Mouse (Mus musculus) heart, postnatal 0 days (tissue): ENCODE results near the gene Ankrd65.

Experiments used
- CTCF ChIP-seq: IDR thresholded peaks from 2 replicates; pipeline ENCODE4 v1.5.1; 2016; ENCODE audit warnings: antibody characterized with exemption, control low read depth, low read depth
- EP300 ChIP-seq: IDR thresholded peaks from 2 replicates; pipeline ENCODE4 v1.6.1; 2016; ENCODE audit warnings: antibody characterized with exemption, low read depth

GRCm38 (mm10) chr4:155776704-155777335 is 13.4 kb upstream of the Ankrd65 start:
- TF ChIP-seq CTCF = no peak
- no peak for TF ChIP-seq EP300
